Mouse (Mus musculus): Measurements from ENCODE around the gene Slbp. TPM values are rescaled to one million over a fixed set of nuclear protein-coding genes. Genes with fewer than 3 reads are reported as not detected.

Gene Slbp
- polyA plus RNA-seq, 1 experiment from 2014 or later, result 110 TPM

DNA sequence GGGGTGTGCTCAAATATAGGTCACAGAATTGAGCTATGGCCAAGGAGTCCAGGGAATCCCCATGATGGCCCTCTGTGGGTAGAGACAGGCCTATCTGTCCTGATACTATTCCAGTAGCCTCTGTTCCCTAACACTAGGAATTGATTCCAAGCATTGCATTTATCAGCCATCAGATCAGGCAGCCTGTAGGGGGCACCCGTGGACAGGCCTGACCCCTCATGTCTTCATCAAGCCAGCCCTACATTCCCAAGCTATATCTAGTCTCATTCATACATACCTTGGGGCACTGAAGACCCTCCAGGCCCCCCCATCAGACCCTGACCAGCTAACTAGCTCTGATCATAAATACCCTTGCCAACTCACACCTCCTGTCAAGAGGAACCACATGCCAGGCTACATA, 23.6 kb upstream of the Slbp start:
- H3K36me3 ChIP-seq (replicated peaks), result no peaks in the 10 kb centered on the region
- no peak overlapping the region for H3K4me2 ChIP-seq
- 0% methylated on average over 1 of the region's 1 CpGs for WGBS
- no peak for ATAC-seq (replicated peaks)
- no peak overlapping the region for H3K4me3 ChIP-seq
- H3K4me1 ChIP-seq, result peaks cover 9% of the 10 kb centered on the region
- H3K9ac ChIP-seq, result no peak overlapping the region
- H3K27ac ChIP-seq, result no peak overlapping the region
- no peaks in the 10 kb centered on the region for H3K9me3 ChIP-seq
- H3K27me3 ChIP-seq (replicated peaks), result no peaks in the 10 kb centered on the region

DNA sequence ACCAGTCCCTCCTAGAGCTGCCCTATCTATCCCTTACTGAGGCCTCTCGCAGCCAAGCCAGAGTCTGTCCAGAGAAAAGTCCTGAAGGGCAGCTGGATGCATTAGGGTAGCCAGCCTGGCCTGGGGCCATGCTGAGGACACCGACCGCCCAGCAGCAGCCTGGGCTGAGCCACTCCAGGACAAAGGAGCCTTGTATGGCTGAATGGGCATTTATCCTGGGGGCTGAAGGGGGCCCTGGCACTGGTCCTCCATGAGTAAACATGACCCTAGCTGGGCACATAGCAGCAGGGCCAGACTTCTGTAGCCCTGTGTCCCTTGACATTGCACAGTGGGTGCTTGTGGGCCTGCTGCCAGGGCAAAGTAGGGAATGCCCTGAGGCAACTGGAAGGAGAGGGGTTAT, 22.1 kb upstream of the Slbp start:
- peak; percentile 58 for ATAC-seq (replicated peaks)
- H3K27ac ChIP-seq, result peak overlapping the region; percentile 25; the same call in 1 of the 2 replicates
- no peak overlapping the region for H3K4me2 ChIP-seq
- H3K4me1 ChIP-seq, result peaks cover 9% of the 10 kb centered on the region
- 56% methylated on average over 3 of the region's 3 CpGs for WGBS
- H3K9me3 ChIP-seq, result no peaks in the 10 kb centered on the region
- H3K27me3 ChIP-seq (replicated peaks), result no peaks in the 10 kb centered on the region
- H3K9ac ChIP-seq, result no peak overlapping the region
- no peaks in the 10 kb centered on the region for H3K36me3 ChIP-seq (replicated peaks)
- no peak overlapping the region for H3K4me3 ChIP-seq

DNA sequence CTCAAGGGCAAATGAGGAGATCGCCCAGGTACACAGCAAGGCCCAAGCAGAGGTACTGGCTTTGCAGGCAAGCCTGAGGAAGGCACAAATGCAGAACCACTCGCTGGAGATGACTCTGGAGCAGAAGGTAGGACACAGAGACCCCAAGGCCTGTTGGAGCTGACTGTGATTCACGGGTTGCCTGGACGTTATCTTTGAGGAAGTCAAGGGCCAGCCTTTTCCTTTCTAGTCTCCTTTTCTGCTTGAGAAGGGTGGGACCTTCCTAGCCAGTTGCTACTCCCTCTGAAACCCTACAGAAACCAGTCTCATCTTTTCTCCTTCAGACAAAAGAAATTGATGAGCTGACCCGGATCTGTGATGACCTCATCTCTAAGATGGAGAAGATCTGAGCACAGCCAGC, 19.3 kb upstream of the Slbp start:
- 91% methylated on average over 5 of the region's 5 CpGs for WGBS
- Histone ChIP-seq H3K36me3 (replicated peaks) (peaks cover 4% of the 10 kb centered on the region; the same call in 1 of the 2 replicates), H3K4me2 (no peak overlapping the region), H3K4me1 (peaks cover 9% of the 10 kb centered on the region), H3K27me3 (replicated peaks) (no peaks in the 10 kb centered on the region), H3K9me3 (no peaks in the 10 kb centered on the region), H3K27ac (no peak overlapping the region), H3K9ac (no peak overlapping the region), H3K4me3 (no peak overlapping the region)
- ATAC-seq (replicated peaks), result no peak

DNA sequence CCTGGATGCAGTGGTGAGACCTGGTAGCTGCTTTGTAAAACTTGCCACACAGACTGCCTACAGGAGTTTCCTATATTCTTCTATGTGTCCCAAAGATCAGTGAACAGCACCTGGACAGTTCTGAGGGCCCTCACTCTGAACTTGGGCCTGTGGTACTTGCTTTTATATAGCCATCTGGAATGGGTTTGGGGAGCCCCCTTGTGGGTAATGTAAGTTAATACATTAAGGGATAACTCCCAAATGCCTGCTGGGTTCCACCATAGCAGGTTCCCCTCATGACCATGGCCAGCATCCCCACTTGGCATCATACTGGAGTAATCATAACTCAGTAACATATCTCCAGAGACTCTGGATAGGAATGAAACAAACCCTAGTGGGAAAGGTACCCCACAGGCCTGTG, 15.8 kb upstream of the Slbp start:
- Histone ChIP-seq H3K36me3 (replicated peaks) (peaks cover 4% of the 10 kb centered on the region; the same call in 1 of the 2 replicates), H3K4me2 (no peak overlapping the region), H3K9ac (no peak overlapping the region), H3K9me3 (no peaks in the 10 kb centered on the region), H3K27ac (no peak overlapping the region), H3K4me1 (no peaks in the 10 kb centered on the region), H3K4me3 (no peak overlapping the region), H3K27me3 (replicated peaks) (no peaks in the 10 kb centered on the region)
- no peak for ATAC-seq (replicated peaks)

DNA sequence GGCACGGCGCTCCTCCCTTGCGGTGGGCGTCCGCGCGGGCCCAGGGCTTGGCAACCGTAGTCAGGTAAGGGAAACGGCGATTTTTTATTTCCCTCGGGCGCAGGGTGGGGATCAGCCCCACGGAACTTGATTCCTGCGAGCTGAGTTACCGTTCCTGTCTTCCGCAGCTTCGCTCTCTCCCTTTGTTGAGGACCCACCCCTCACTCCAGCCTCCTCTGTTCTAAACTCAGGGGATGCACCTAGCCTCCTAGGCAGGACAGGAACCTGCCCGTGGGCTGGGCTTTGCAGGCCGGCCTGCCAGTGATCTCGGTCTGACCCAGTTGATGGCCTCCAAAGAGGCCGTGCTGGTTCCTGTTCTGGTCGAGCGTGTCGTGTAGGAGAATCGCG, 6.3 kb upstream of the Slbp start:
- ATAC-seq (replicated peaks), result peak; percentile 14

DNA sequence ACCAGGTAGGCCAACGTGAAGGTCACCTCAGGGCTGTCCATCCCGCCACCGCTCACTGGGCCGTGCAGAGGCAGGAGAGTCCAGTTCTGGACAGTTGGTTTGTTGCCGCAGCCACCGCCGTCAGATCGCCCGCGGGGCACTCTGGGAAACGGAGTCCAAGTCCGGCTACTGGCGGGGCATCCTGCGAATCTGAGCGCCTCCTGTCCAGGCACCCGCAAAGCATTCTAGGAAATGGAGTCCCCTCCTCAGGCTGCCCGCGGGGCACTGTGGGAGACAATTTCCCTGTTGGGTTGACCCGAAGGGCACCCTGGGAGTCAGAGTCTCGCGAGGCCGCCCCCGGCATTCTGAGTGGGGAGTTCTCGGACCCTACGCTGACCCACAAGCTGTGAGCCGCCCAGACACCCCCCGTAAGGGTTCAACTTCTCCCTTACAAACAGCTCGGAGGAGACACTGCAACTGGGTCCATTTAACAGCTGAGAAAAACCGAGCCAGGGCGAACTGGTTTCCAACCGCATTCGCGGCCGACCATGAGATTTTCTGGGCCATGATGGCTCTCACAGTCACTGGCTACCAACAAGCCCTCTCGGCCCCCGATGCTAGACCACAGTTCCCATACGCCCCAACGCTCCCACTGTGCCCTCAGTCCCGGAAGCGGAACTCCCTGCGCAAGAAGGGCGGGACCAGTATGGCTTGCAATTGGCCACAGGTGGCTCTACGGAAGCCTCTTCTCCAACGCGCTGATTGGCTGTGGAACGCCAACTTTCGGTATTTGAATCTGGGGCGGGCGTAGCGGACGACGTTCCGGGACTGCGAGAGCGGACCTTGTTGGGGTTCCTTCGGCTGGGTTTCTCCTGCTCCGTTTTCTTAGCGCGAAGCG, 5.7 kb upstream of the Slbp start, which contains the start of the genes Tacc3 and Tmem129:
Gene Tacc3, plus strand, starts transcription at position 342 of the 877 bp plus-strand sequence.
Gene Tmem129, minus strand, starts transcription at position 630 of the 877 bp plus-strand sequence.
- Histone ChIP-seq H3K9ac (peak within 1 kb of the TSS; percentile 67), H3K27ac (peak within 1 kb of the TSS; percentile 93), H3K27me3 (replicated peaks) (no peaks in the 10 kb centered on the region), H3K36me3 (replicated peaks) (0 out of 2 replicates have a peak, but pooled peaks cover 3% of the 10 kb centered on the region), H3K4me3 (peak within 1 kb of the TSS; percentile 71), H3K4me2 (peak within 1 kb of the TSS; percentile 76), H3K4me1 (peaks cover 35% of the 10 kb centered on the region), H3K9me3 (no peaks in the 10 kb centered on the region)
- ATAC-seq (replicated peaks), result peak; percentile 98
- WGBS, result under 1% methylated on average over 60 of the region's 60 CpGs

More for the DNA sequence above, 6.3 kb upstream of the Slbp start:
- 0 out of 2 replicates have a peak, but pooled peaks cover 3% of the 10 kb centered on the region for H3K36me3 ChIP-seq (replicated peaks)
- H3K27me3 ChIP-seq (replicated peaks), result no peaks in the 10 kb centered on the region
- peak overlapping the region; percentile 76 for H3K4me2 ChIP-seq
- peak overlapping the region; percentile 71 for H3K4me3 ChIP-seq
- peak overlapping the region; percentile 21 for H3K9ac ChIP-seq
- 0% methylated on average over 26 of the region's 26 CpGs for WGBS
- H3K27ac ChIP-seq, result 0 out of 2 replicates have a peak overlapping the region, but pooled peaks have one; percentile 93
- H3K9me3 ChIP-seq, result no peaks in the 10 kb centered on the region
- peaks cover 32% of the 10 kb centered on the region for H3K4me1 ChIP-seq

DNA sequence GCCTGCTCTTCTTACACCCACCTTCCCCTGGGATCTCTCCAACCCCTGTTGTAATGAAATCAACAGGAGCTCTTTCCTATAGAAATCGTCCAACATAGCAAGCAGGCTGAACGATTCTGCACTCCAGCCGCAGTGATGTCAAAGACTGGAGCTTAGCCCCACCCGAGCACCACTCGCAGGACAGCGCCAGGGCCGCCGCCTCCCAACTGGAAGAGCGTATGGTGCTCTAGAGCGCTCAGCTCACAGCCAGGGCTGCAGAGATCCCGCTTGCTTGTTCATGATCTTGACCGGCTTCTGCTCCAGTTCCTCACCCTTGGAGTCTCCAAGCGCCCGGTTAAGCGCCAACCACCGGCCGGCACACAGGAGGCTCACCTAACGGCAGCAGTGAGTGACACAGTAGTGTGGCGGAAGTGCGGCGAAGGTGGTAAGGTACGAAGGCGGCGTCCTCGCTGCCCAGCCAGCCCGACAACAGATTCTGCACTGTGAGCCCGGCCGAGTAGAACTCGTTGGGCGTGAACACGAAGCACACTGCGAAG, 4.9 kb upstream of the Slbp start:
- Histone ChIP-seq H3K9ac (peak overlapping the region; percentile 67), H3K27ac (peak overlapping the region; percentile 93), H3K36me3 (replicated peaks) (0 out of 2 replicates have a peak, but pooled peaks cover 3% of the 10 kb centered on the region), H3K4me3 (peak overlapping the region; percentile 71), H3K4me2 (peak overlapping the region; percentile 76), H3K9me3 (no peaks in the 10 kb centered on the region), H3K27me3 (replicated peaks) (no peaks in the 10 kb centered on the region), H3K4me1 (peaks cover 35% of the 10 kb centered on the region)
- WGBS, result under 1% methylated on average over 32 of the region's 32 CpGs
- ATAC-seq (replicated peaks), result peak; percentile 43

DNA sequence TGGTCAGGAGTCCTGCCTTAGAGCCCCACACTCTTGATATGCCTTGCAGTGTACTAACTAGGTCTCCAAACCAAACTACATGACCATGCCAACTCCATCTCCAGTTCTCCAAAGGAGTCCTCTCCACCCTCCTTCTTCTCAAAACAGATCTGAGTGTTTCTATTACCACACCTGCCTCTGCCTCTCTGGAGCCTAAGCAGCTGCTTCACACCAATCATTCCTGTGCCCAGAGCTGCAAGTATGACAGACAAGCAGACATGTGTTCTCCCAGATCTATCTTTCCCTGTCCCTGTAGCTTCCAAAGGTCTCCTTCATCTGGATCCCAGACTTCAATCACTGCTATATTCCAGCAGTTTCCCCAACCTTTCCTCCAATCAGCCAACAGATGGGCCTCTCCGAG, 4.4 kb upstream of the Slbp start:
- H3K9ac ChIP-seq, result peak overlapping the region; percentile 67
- peak overlapping the region; percentile 76 for H3K4me2 ChIP-seq
- no peak for ATAC-seq (replicated peaks)
- H3K27me3 ChIP-seq (replicated peaks), result no peaks in the 10 kb centered on the region
- H3K4me1 ChIP-seq, result peaks cover 35% of the 10 kb centered on the region
- peak overlapping the region; percentile 71 for H3K4me3 ChIP-seq
- H3K36me3 ChIP-seq (replicated peaks), result 0 out of 2 replicates have a peak, but pooled peaks cover 3% of the 10 kb centered on the region
- no peaks in the 10 kb centered on the region for H3K9me3 ChIP-seq
- 46% methylated on average over 1 of the region's 1 CpGs for WGBS
- H3K27ac ChIP-seq, result peak overlapping the region; percentile 93

DNA sequence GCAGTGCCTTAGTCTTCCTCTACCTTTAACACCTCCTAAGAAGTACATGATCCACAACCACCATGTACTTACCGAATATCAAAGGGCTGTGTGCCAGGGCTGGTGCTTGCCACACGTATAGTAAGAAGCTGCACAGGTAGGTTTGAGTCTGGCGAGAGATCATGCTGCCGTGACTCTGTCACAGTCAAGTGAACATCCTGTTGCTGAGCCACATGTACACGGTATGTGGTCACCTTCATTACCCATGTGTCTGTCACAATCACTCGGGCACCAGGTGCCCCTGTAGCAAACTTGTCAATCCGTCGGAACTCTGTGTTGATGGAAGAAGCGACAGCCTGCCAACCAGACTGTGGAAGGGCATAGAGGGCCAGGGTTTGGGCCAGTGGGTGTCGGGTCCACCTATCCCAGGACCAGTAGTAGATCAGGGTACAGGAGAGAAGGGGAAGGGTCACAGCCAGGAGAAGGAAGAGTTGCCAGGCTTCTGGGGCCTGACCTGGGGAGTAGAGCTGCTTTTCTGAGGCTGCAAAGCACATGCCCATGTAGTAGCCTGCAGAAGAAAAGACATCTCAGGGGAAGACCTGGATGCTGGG, 3.0 kb upstream of the Slbp start:
- no peak overlapping the region for H3K4me2 ChIP-seq
- H3K9me3 ChIP-seq, result no peaks in the 10 kb centered on the region
- H3K36me3 ChIP-seq (replicated peaks), result no peaks in the 10 kb centered on the region
- H3K4me3 ChIP-seq, result no peak overlapping the region
- H3K27me3 ChIP-seq (replicated peaks), result no peaks in the 10 kb centered on the region
- H3K4me1 ChIP-seq, result peaks cover 47% of the 10 kb centered on the region
- H3K27ac ChIP-seq, result no peak overlapping the region
- H3K9ac ChIP-seq, result no peak overlapping the region
- no peak for ATAC-seq (replicated peaks)
- WGBS, result 93% methylated on average over 10 of the region's 10 CpGs

DNA sequence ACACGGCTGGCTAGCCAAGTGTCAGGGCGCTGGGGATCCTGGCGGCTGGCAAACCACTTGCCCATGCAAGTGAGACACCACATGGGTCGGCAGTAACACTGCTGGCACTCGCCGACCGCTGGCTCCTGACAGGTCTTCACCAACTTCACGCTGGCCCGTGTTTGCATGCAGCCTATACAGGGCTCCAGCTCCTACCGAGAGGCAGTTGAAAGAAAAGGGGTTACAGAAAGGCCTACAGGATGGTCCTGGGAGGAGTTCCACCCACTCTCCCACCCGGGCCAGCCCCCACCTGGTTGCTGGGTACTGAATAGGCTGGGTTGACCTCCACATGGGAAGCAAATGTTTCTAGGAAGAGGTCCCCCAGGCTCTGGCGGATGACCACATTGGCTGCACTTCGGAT, 2.0 kb upstream of the Slbp start:
- Histone ChIP-seq H3K36me3 (replicated peaks) (no peaks in the 10 kb centered on the region), H3K4me1 (peaks cover 49% of the 10 kb centered on the region), H3K9me3 (no peaks in the 10 kb centered on the region), H3K4me3 (no peak overlapping the region), H3K4me2 (no peak overlapping the region), H3K9ac (no peak overlapping the region), H3K27me3 (replicated peaks) (no peaks in the 10 kb centered on the region), H3K27ac (no peak overlapping the region)
- ATAC-seq (replicated peaks), result no peak
- 93% methylated on average over 13 of the region's 13 CpGs for WGBS

DNA sequence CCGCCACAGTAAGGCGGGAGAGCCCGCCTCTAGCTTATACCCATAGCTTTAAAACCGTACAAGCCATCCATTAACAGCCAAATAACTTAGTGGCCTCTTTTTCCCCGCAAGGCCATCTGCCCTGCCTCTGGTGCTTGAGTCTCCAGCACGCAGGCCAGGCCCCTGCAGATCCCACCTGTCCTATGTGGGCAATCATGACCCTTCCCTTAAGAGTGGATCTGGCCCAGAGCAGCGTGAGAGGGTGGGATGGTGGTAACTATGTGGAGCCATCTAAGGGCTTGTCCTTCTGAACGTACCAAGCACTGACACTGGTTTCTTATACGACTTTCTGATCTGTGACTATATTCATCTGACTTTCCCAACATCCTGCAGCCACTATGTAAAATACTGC, 404 bp upstream of the Slbp start:
- Histone ChIP-seq H3K4me1 (peaks cover 40% of the 10 kb centered on the region), H3K27me3 (replicated peaks) (no peaks in the 10 kb centered on the region), H3K27ac (peak overlapping the region; percentile 96), H3K4me3 (peak overlapping the region; percentile 75), H3K9ac (peak overlapping the region; percentile 66; the same call in 1 of the 2 replicates), H3K9me3 (no peaks in the 10 kb centered on the region), H3K4me2 (peak overlapping the region; percentile 49), H3K36me3 (replicated peaks) (0 out of 2 replicates have a peak, but pooled peaks cover 1% of the 10 kb centered on the region)
- peak; percentile 53 for ATAC-seq (replicated peaks)
- 2% methylated on average over 9 of the region's 9 CpGs for WGBS

DNA sequence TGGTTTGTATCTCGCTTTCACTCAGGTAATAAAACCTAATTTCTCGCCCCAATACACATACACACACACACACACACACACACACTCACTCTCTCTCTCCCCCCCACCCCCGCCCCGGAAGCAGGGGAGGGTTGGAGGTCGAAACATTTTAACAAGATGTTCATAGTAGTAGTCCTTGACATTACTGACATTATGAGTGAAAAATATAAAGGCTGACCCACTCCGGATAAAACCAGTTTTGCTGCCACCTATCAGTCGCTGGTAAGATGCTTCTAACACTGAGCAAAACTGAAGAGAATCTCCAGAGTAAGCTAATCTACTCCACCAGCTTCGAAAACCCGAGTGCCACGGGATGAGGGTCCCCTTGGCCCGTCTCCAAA, 843 bp downstream of the Slbp start:
- Histone ChIP-seq H3K27me3 (replicated peaks) (no peaks in the 10 kb centered on the region), H3K4me1 (peaks cover 31% of the 10 kb centered on the region), H3K4me2 (peak overlapping the region; percentile 49), H3K27ac (peak overlapping the region; percentile 96), H3K36me3 (replicated peaks) (0 out of 2 replicates have a peak, but pooled peaks cover 3% of the 10 kb centered on the region), H3K9ac (peak overlapping the region; percentile 66), H3K9me3 (no peaks in the 10 kb centered on the region), H3K4me3 (peak overlapping the region; percentile 75)
- WGBS, result 0% methylated on average over 11 of the region's 11 CpGs
- no peak; the same call in 1 of the 2 replicates for ATAC-seq (replicated peaks)
